Mouse (Mus musculus) CH12.LX (cell line): ENCODE measurements at regions not wholly inside any gene's neighbourhood (a gene's known extent, or its start where the extent isn't known, plus 50 kb on each side); places are given as distances from the start of the nearest gene placed in this dataset.

Source experiments
- DNase-seq: peaks from one replicate; pipeline ENCODE4 v3.0.0-alpha.2; 2013; ENCODE audit errors: extremely low read depth
- H3K27ac ChIP-seq: 2 replicates; pipeline ENCODE4 v1.5.1; 2012; ENCODE audit warnings: low read depth, mild to moderate bottlenecking, control low read depth, moderate library complexity; ENCODE audit not compliant: insufficient read depth
- H3K27me3 ChIP-seq: replicated peaks from 2 replicates; pipeline ENCODE3; 2012; ENCODE audit warnings: inconsistent platforms
- H3K36me3 ChIP-seq, 2 experiments: replicated peaks in 1 of 2; 2 replicates each; pipeline versions ENCODE3 to v1.6.1; 2012; ENCODE audit warnings: inconsistent platforms in 1 of 2, low read length in 1 of 2, mild to moderate bottlenecking in 1 of 2, mixed read lengths in 1 of 2, moderate library complexity in 1 of 2; ENCODE audit not compliant: control insufficient read depth in 1 of 2, insufficient read depth in 1 of 2
- H3K4me1 ChIP-seq, 2 experiments: 2 replicates each; pipeline ENCODE4 v1.6.1; 2012; ENCODE audit warnings: inconsistent platforms in 1 of 2, moderate library complexity in 1 of 2; ENCODE audit not compliant: insufficient read depth in 2 of 2, control insufficient read depth in 1 of 2
- H3K4me2 ChIP-seq: 2 replicates; pipeline ENCODE4 v1.6.1; 2012; ENCODE audit warnings: low read depth, mild to moderate bottlenecking, control low read depth; ENCODE audit not compliant: poor library complexity, insufficient read depth, severe bottlenecking
- H3K4me3 ChIP-seq, 3 experiments: fragments of 150-350 bp in 1 of 3; sonication (generic) in 1 of 3; replicated peaks in 1 of 3; 2 replicates each; pipeline versions ENCODE3 to v1.5.1; 2011 to 2012; ENCODE audit warnings: low read depth in 2 of 3, low read length in 2 of 3, mild to moderate bottlenecking in 2 of 3, moderate library complexity in 2 of 3, control low read depth in 1 of 3, improper control_type of control experiment in 1 of 3, inconsistent platforms in 1 of 3, mixed read lengths in 1 of 3; ENCODE audit not compliant: poor library complexity in 1 of 3
- H3K79me2 ChIP-seq: replicated peaks from 2 replicates; pipeline ENCODE4 v1.6.1; 2012; ENCODE audit warnings: mild to moderate bottlenecking, moderate library complexity; ENCODE audit not compliant: control insufficient read depth, poor library complexity, insufficient read depth, severe bottlenecking; ENCODE audit errors: extremely low read depth
- H3K9ac ChIP-seq: 2 replicates; pipeline ENCODE4 v1.6.1; 2012; ENCODE audit warnings: low read depth, mild to moderate bottlenecking, control low read depth, moderate library complexity; ENCODE audit not compliant: insufficient read depth
- H3K9me3 ChIP-seq: replicated peaks from 2 replicates; pipeline ENCODE3; 2012; ENCODE audit warnings: low read length, inconsistent platforms, mixed read lengths
- CTCF ChIP-seq, 2 experiments: IDR thresholded peaks in 1 of 2; conservative IDR thresholded peaks in 1 of 2; 2 replicates each; pipeline ENCODE4 v1.5.1; 2011 to 2012; ENCODE audit warnings: low read depth in 2 of 2, low read length in 2 of 2, improper control_type of control experiment in 1 of 2, inconsistent platforms in 1 of 2, mild to moderate bottlenecking in 1 of 2, moderate library complexity in 1 of 2
- E2F4 ChIP-seq: IDR thresholded peaks from 2 replicates; pipeline ENCODE4 v1.6.1; 2011; ENCODE audit warnings: low read depth, low read length, improper control_type of control experiment; ENCODE audit not compliant: insufficient replicate concordance
- ELF1 ChIP-seq: IDR thresholded peaks from 2 replicates; pipeline ENCODE4 v1.6.1; 2014; ENCODE audit warnings: low read depth, mild to moderate bottlenecking, inconsistent platforms, low read length, improper control_type of control experiment
- ETS1 ChIP-seq: conservative IDR thresholded peaks from 2 replicates; pipeline ENCODE4 v1.6.1; 2012; ENCODE audit warnings: low read depth, mild to moderate bottlenecking, inconsistent platforms, low read length, improper control_type of control experiment, moderate library complexity
- GABPA ChIP-seq: IDR thresholded peaks from 2 replicates; pipeline ENCODE4 v1.6.1; 2012; ENCODE audit warnings: low read depth, low read length, improper control_type of control experiment, inconsistent platforms; ENCODE audit not compliant: insufficient replicate concordance
- JUN ChIP-seq: IDR thresholded peaks from 2 replicates; pipeline ENCODE4 v1.6.1; 2011; ENCODE audit warnings: low read depth, mild to moderate bottlenecking, low read length, improper control_type of control experiment, moderate library complexity; ENCODE audit not compliant: insufficient read depth
- KAT2A ChIP-seq: IDR thresholded peaks from 2 replicates; pipeline ENCODE4 v1.6.1; 2012; ENCODE audit warnings: low read length, improper control_type of control experiment, inconsistent platforms; ENCODE audit not compliant: insufficient replicate concordance
- MAFK ChIP-seq: IDR thresholded peaks from 2 replicates; pipeline ENCODE4 v1.6.1; 2011; ENCODE audit warnings: low read length, improper control_type of control experiment; ENCODE audit not compliant: insufficient replicate concordance
- MAX ChIP-seq: IDR thresholded peaks from 2 replicates; pipeline ENCODE4 v1.6.1; 2011; ENCODE audit warnings: low read length, improper control_type of control experiment
- MAZ ChIP-seq: IDR thresholded peaks from 2 replicates; pipeline ENCODE4 v1.6.1; 2012; ENCODE audit warnings: low read depth, mild to moderate bottlenecking, inconsistent platforms, low read length, improper control_type of control experiment, moderate library complexity
- MEF2A ChIP-seq: IDR thresholded peaks from 2 replicates; pipeline ENCODE4 v1.6.1; 2014; ENCODE audit warnings: low read depth, mild to moderate bottlenecking, inconsistent platforms, low read length, improper control_type of control experiment, borderline replicate concordance
- NELFE ChIP-seq: IDR thresholded peaks from 2 replicates; pipeline ENCODE4 v1.6.1; 2011; ENCODE audit warnings: low read depth, low read length, improper control_type of control experiment
- POLR2A ChIP-seq: IDR thresholded peaks from 2 replicates; pipeline ENCODE4 v1.6.1; 2011; ENCODE audit warnings: low read depth, mild to moderate bottlenecking, improper control_type of control experiment, low read length
- POLR2AphosphoS2 ChIP-seq: IDR thresholded peaks from 2 replicates; pipeline ENCODE4 v1.6.1; 2011; ENCODE audit warnings: low read depth, low read length, improper control_type of control experiment
- RAD21 ChIP-seq: IDR thresholded peaks from 2 replicates; pipeline ENCODE4 v1.6.1; 2011; ENCODE audit warnings: low read depth, mild to moderate bottlenecking, low read length, improper control_type of control experiment, moderate library complexity
- RCOR1 ChIP-seq: conservative IDR thresholded peaks from 2 replicates; pipeline ENCODE4 v1.6.1; 2012; ENCODE audit warnings: low read depth, mild to moderate bottlenecking, inconsistent platforms, low read length, improper control_type of control experiment
- SIN3A ChIP-seq: IDR thresholded peaks from 2 replicates; pipeline ENCODE4 v1.6.1; 2012; ENCODE audit warnings: low read length, improper control_type of control experiment, inconsistent platforms
- SMC3 ChIP-seq: IDR thresholded peaks from 2 replicates; pipeline ENCODE4 v1.6.1; 2011; ENCODE audit warnings: low read depth, low read length, improper control_type of control experiment
- TBP ChIP-seq: conservative IDR thresholded peaks from 2 replicates; pipeline ENCODE4 v1.6.1; 2011; ENCODE audit warnings: low read depth, low read length, improper control_type of control experiment
- UBTF ChIP-seq: IDR thresholded peaks from 2 replicates; pipeline ENCODE4 v1.6.1; 2012; ENCODE audit warnings: low read depth, mild to moderate bottlenecking, inconsistent platforms, low read length, improper control_type of control experiment, moderate library complexity
- USF2 ChIP-seq: conservative IDR thresholded peaks from 2 replicates; pipeline ENCODE4 v1.6.1; 2011; ENCODE audit warnings: low read depth, low read length, improper control_type of control experiment
- ZC3H11A ChIP-seq: IDR thresholded peaks from 2 replicates; pipeline ENCODE4 v1.6.1; 2012; ENCODE audit warnings: low read depth, mild to moderate bottlenecking, inconsistent platforms, low read length, improper control_type of control experiment
- ZKSCAN1 ChIP-seq: IDR thresholded peaks from 2 replicates; pipeline ENCODE4 v1.6.1; 2012; ENCODE audit warnings: low read depth, inconsistent platforms, low read length, improper control_type of control experiment, borderline replicate concordance
- ZNF384 ChIP-seq: IDR thresholded peaks from 2 replicates; pipeline ENCODE4 v1.6.1; 2012; ENCODE audit warnings: low read depth, low read length, improper control_type of control experiment, inconsistent platforms
- dilution Hi-C: fragments of 300-500 bp; cut with MboI; formaldehyde crosslinking; loops from 2 replicates; pipeline ENCODE4 v1.14.3; 2020; ENCODE audit warnings: low sequenced_read_pairs; ENCODE audit not compliant: extremely low pct_unique_long_range_greater_than_20kb, extremely low pct_ligation_motif_present
- in situ Hi-C: fragments of 300-500 bp; cut with MboI; formaldehyde crosslinking; loops from 3 replicates; pipeline ENCODE4 v1.14.3; 2019; ENCODE audit warnings: low sequenced_read_pairs, low pct_ligation_motif_present, low pct_unique_long_range_greater_than_20kb, mixed read lengths

DNA sequence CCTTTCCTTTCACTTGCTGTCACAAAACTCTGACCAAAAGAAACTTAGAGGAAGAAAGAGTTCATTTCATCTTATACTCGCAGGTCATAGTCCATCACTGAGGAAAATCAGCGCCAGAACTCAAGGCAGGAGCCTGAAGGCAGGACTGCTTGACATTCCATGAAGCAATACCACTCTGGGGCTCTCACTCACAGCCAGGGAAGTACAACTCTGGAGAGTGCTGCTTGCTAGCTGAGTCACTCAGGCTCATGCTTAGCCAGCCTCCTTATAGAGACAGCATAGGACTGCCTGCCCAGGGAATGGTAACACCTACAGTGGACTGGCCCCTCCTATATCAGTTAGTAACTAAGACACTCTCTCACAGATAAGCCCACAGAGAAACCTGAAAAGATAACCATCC is 166.5 kb downstream of the Tmx1 start:
- TF ChIP-seq ZC3H11A: no peak
- TF ChIP-seq SIN3A: no peak
- no peak for TF ChIP-seq ELF1
- TF ChIP-seq POLR2A: no peak
- no peak for TF ChIP-seq JUN
- no peak for TF ChIP-seq NELFE
- TF ChIP-seq GABPA: no peak
- no peak for TF ChIP-seq ETS1
- no peak for TF ChIP-seq RCOR1
- no peak for TF ChIP-seq E2F4
- TF ChIP-seq ZNF384: no peak
- no peak for TF ChIP-seq SMC3
- no peak for TF ChIP-seq USF2
- dilution Hi-C loops: no loop called here
- Histone ChIP-seq H3K27ac (no peak overlapping the region), H3K4me1 (no peaks in the 10 kb centered on the region), H3K27me3 (no peaks in the 10 kb centered on the region), H3K4me2 (no peak overlapping the region), H3K79me2 (no peaks in the 10 kb centered on the region), H3K4me3 (no peak overlapping the region), H3K9me3 (no peaks in the 10 kb centered on the region), H3K9ac (no peak overlapping the region), H3K36me3 (no peaks in the 10 kb centered on the region)
- DNase-seq: no peak
- in situ Hi-C loops: no loop called here

DNA sequence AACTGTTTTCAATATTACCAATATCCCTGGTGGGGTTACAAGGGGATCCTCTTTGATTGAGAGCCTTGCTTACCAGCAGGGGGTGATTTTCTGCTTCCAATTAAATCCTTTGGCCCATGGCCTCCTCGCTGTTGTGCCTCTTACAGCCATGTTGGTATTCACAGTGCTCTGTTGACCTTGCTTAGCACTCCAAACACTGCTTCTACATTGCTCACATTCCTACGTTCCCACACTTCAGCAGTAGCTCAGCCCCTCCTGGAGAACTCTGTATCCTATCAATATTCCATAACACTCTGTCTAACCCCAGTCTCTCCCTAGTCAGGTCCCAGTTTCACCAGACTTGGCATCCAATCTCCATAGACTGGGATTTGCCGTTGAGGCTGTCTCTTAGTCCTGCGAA is 169.1 kb downstream of the Tmx1 start:
- H3K79me2 ChIP-seq: no peaks in the 10 kb centered on the region
- H3K4me2 ChIP-seq: no peak overlapping the region
- no peak for DNase-seq
- in situ Hi-C loops: no loop called here
- H3K4me1 ChIP-seq: no peaks in the 10 kb centered on the region
- no peaks in the 10 kb centered on the region for H3K9me3 ChIP-seq
- H3K27ac ChIP-seq: no peak overlapping the region
- H3K4me3 ChIP-seq: no peak overlapping the region
- H3K9ac ChIP-seq: no peak overlapping the region
- no peaks in the 10 kb centered on the region for H3K36me3 ChIP-seq
- TF ChIP-seq RCOR1: no peak
- dilution Hi-C loops: no loop called here
- no peaks in the 10 kb centered on the region for H3K27me3 ChIP-seq

DNA sequence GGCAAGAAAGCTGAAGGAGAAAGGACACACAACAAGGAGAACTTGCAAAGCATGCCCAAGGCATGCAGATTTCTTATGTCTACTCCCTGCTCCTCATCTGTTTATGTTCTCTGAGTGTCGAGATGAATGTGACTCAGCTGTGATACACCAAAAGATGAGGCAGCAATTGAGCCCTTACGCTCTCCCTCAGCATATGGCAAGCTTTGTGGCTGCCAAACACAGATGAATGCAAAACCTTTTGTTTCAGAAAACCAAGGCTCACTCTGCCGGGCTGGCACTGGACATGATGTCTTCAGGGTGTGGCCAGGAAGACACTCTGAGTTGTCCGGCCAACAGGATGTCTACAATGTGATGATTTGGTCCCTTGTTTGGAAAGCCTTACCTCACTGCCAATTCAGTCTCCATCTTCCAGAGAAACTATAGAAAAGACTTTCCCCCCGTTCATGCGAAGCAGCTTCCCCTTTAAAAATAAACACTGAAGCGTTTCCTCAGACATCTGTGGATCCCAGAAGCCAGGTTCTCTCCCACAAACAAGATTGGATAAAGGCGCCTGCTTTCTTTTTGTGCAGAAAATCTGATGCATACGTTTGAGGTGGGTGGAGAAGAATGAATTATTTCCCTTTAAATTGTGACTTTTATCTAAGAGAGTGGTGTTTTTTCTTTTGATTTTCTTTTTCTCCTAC is 171.5 kb downstream of the Tmx1 start:
- TF ChIP-seq SMC3 (no peak), GABPA (no peak), KAT2A (no peak), CTCF (conservative IDR thresholded peaks at IDR 0.05 in 1 of 2, IDR thresholded peaks at IDR 0.05 in 1 of 2; ENCODE audit: low read depth in 2 of 2, low read length in 2 of 2) (no peak), ZKSCAN1 (no peak), RAD21 (no peak), MAFK (no peak), MAX (no peak), MEF2A (no peak), TBP (no peak), MAZ (no peak), E2F4 (no peak), POLR2AphosphoS2 (no peak), UBTF (no peak), SIN3A (no peak)
- TF ChIP-seq, all 38 proteins: peak for 0
- H3K4me2 ChIP-seq: no peak overlapping the region
- in situ Hi-C loops (no loop called here), dilution Hi-C loops (no loop called here)
- H3K27ac ChIP-seq: no peak overlapping the region
- no peaks in the 10 kb centered on the region for H3K79me2 ChIP-seq
- DNase-seq: no peak
- no peaks in the 10 kb centered on the region for H3K27me3 ChIP-seq
- H3K4me1 ChIP-seq: 0 out of 4 replicates have a peak, but pooled peaks cover 0 to 4% of the 10 kb centered on the region in 2 experiments
- H3K9ac ChIP-seq: no peak overlapping the region
- no peaks in the 10 kb centered on the region for H3K9me3 ChIP-seq
- no peak overlapping the region for H3K4me3 ChIP-seq
- no peaks in the 10 kb centered on the region for H3K36me3 ChIP-seq
